Mouse (Mus musculus): ENCODE measurements at regions not wholly inside any gene's neighbourhood (a gene's known extent, or its start where the extent isn't known, plus 50 kb on each side); places are given as distances from the start of the nearest gene placed in this dataset.

GRCm38 (mm10) chr13:115346115-115347021 lies 244.6 kb upstream of the Itga1 start:
- no peak for TF ChIP-seq EP300 (IDR thresholded peaks at IDR 0.05)
- no peak for TF ChIP-seq CTCF (IDR thresholded peaks at IDR 0.05)
